Mouse (Mus musculus) T-helper 1 cell (primary cell): Measurements from ENCODE around the gene Deup1.

Experiments used
- in situ Hi-C: fragments of 300-600 bp; cut with MboI, MseI; formaldehyde crosslinking; loops from one replicate; pipeline ENCODE4 v1.15.1; 2025; ENCODE audit warnings: high pct_unique_total_duplicates

The Deup1 gene

GRCm38 (mm10) chr9:15533336-15534070 is 94.2 kb downstream of the Deup1 start:
- in situ Hi-C loops, result no loop called here

DNA sequence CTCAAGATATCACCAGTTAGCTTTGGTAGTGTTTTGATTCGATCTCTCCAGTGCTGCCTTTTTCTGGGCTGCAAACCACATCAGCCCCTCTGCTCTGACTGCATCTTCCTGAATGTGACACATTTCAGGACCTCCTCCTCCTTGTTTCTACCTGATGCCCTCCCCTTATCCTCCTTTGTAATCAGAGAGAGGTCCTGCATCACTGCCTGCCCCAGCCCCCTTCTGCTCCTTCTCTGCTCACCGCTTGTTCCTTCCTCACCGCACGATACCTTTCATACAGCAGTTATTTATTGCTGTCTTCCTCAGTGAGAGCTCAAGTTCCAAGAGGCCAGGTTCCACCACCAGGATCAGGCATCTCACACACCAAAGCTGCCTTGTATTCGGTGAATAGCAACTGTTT is 96.5 kb downstream of the Deup1 start:
- in situ Hi-C loops, result no loop called here

DNA sequence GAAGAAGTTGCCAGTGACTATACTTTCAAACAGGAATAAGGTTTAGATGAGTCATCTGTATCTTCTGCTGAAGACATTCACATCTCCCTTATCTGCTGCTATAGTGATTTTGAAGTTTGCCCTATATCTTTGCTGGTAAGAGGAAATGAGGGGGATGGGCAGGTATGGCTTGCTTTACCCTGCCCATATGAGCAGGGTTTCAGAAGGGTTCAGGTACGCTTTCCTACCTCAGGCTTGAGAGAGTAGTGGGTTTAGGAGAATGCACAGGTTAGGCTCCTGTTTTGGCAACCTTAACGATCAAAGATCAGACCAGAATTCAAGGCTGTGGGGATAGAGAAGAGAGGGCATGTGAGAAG is 97.8 kb downstream of the Deup1 start:
- in situ Hi-C loops, result no loop called here

DNA sequence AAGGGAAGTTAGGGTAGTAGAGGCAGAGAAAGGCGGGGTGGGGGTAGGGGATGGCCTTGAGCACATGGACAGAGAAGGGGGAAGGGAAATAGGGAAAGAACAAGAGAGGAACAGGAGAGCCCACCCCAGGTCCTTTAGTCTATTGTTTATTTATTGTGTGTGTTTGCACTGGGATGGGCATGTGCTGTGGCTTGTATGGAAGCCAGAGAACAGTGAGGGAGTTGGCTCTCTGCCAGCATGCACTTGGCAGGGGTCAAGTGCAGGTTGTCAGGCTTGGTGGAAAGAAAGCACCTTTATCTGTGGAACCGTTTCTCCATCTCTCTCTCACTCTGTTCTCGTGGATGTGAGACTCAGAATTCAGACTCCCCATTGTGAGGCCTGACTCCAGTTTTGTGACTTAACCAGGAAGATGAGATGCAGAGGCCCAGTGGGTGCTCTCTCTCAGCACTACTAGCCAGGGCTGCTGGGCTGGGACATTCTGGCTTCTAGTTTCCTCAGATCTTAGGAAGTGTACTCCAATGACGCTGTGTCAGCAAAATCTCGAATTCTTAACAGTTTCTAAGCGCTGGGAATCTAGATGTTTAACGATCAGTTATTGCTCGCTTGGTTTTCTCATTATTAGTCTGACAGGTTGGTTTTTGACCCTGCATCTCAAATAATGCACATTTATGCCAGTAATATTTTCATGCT is 98.3 kb downstream of the Deup1 start:
- in situ Hi-C loops, result no loop called here

- in situ Hi-C loops, result no loop called here
These were observed 99.4 kb downstream of the Deup1 start for GRCm38 (mm10) chr9:15528368-15528767.

GRCm38 (mm10) chr9:15527846-15528245 is 99.9 kb downstream of the Deup1 start:
- in situ Hi-C loops, result no loop called here

- in situ Hi-C loops, result no loop called here
These were observed 101.2 kb downstream of the Deup1 start for GRCm38 (mm10) chr9:15526539-15526938.

DNA sequence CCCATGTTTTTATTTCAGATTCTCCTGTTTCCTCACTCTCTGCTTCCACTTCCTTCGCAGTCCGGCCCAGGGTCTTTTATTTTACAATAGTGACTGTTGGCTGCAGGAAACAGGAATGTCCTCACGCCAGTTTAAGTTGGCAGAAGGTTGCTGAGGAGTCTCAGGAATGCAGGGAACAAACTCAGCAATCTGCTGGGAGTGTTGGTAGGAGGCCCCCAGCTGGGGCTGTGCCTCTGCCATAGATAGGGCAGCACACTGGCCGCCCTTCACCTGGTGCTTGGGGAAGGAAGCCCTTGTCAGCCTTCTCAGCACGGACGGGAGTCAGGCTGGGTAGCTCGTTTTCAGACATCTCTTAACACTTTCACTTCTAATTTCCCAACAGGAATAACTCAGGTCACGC is 102.5 kb downstream of the Deup1 start:
- in situ Hi-C loops, result no loop called here

GRCm38 (mm10) chr9:15523646-15524045 is 104.1 kb downstream of the Deup1 start:
- in situ Hi-C loops, result no loop called here

GRCm38 (mm10) chr9:15522887-15523286 is 104.8 kb downstream of the Deup1 start:
- in situ Hi-C loops, result no loop called here

GRCm38 (mm10) chr9:15522348-15522747 is 105.4 kb downstream of the Deup1 start:
- in situ Hi-C loops, result no loop called here

DNA sequence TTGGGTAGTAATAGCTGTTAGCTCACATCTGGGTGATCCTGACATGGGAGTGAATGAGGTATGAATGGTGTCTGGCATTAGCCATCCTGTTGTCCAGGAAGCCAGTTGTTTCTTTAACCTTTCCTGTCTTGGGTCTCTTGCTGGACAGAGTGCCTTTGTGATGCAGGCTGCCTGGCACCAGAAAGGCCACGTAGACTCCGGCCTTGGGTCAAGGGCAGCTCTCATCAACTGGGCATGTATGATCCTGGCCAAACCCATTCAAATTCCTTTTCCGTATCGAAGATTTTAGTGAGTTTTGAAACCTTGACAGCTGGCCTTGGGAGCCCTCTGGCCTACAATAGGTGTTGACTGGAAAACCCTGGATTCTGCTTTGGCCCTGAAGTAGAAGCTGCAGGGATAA is 109.8 kb downstream of the Deup1 start:
- in situ Hi-C loops, result no loop called here

GRCm38 (mm10) chr9:15516007-15516406 is 111.7 kb downstream of the Deup1 start:
- in situ Hi-C loops, result no loop called here

DNA sequence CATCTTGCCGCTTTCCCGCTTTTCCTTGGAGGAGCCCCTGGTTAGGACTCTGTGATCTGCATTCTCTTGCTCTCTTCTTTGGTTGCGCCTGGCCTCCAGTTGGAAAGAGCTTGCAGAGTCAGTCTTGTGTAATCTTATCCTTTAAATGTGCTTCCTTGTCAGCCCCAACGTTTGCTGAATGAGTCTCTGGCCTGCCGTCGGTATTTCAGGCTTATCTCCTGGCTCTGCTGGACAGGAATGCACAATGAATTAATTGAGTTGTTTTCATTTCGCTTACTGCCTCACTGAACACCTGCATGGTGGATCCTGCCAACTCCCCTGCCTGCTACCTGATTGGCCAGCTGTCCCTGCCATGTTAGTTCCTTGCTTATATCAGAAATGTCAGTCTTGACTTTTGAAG is 114.8 kb downstream of the Deup1 start:
- in situ Hi-C loops, result no loop called here

GRCm38 (mm10) chr9:15510557-15511310 is 117.0 kb downstream of the Deup1 start:
- in situ Hi-C loops, result no loop called here
